Mouse (Mus musculus) spleen, adult 2 months (tissue): ENCODE data around the gene Zfp663. TPM values are rescaled to one million over a fixed set of nuclear protein-coding genes. Genes with fewer than 3 reads are reported as not detected.

Experiments
- DNase-seq, 2 experiments: peaks; one replicate each; pipeline versions ENCODE4 v3.0.0 to v3.0.0-alpha.2; 2012 to 2021; ENCODE audit warnings: low spot score in 2 of 2, low read depth in 1 of 2
- H3K27ac ChIP-seq: fragments of 200-500 bp; 2 replicates; pipeline ENCODE4 v1.5.1; 2012; ENCODE audit warnings: low read length, inconsistent platforms; ENCODE audit not compliant: insufficient read depth
- H3K27me3 ChIP-seq: fragments of 200-500 bp; 2 replicates; pipeline ENCODE4 v1.6.1; 2012; ENCODE audit warnings: mild to moderate bottlenecking, moderate library complexity, low read length, inconsistent platforms; ENCODE audit not compliant: control insufficient read depth, insufficient read depth
- H3K36me3 ChIP-seq: fragments of 200-500 bp; 2 replicates; pipeline ENCODE4 v1.6.1; 2012; ENCODE audit warnings: mild to moderate bottlenecking, low read length, inconsistent platforms; ENCODE audit not compliant: control insufficient read depth, insufficient read depth
- H3K4me1 ChIP-seq: fragments of 200-500 bp; 2 replicates; pipeline ENCODE4 v1.6.1; 2011; ENCODE audit warnings: inconsistent platforms; ENCODE audit not compliant: control insufficient read depth, insufficient read depth, insufficient read length
- H3K4me3 ChIP-seq: fragments of 200-500 bp; 2 replicates; pipeline ENCODE4 v1.5.1; 2011; ENCODE audit warnings: mild to moderate bottlenecking, inconsistent platforms; ENCODE audit not compliant: insufficient read depth, insufficient read length; ENCODE audit errors: extremely low read depth
- CTCF ChIP-seq: fragments of 200-500 bp; IDR thresholded peaks from 2 replicates; pipeline ENCODE4 v1.5.1; 2011; ENCODE audit warnings: mild to moderate bottlenecking, inconsistent platforms; ENCODE audit not compliant: insufficient read depth, insufficient read length, insufficient replicate concordance; ENCODE audit errors: extremely low read depth
- POLR2A ChIP-seq: fragments of 200-500 bp; IDR thresholded peaks from 2 replicates; pipeline ENCODE4 v1.6.1; 2011; ENCODE audit warnings: low read depth, low read length, inconsistent platforms
- WGBS: fragments of 180-500 bp; shearing (Covaris S2); methylation state at CpG from one replicate; pipeline ENCODE4 v1.1.7; 2018; 5-methylcytosine and 5-hydroxymethylcytosine counted together
- polyA plus RNA-seq: library from polyadenylated mRNA; depleted of rRNA; stranded (reverse); fragments of >200 nt; gene quantifications from 2 replicates; pipeline ENCODE4 v1.2.3, GENCODE M21; 2012

Gene Zfp663
- polyA plus RNA-seq, 1 experiment: 0.13 TPM

DNA sequence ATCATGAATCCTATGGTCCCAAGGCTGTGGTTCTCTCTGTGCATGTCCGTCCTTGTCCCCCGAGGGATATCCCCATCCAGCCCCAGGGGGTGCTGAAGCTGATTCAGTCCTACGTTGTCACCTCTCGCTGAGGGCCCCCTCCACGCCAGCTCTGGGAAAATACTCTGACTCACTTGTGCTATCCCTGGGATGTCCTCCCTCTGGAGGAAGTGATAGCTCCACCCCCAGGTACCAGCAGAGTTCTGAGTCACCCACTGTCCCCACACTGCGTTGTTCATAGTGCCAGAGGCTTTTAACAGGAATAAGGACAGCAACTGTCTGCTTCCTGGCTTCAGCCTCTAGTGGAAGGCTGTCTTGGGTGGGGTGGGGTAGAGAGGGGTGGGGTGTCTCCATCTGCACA lies 36.8 kb upstream of the Zfp663 start:
- Histone ChIP-seq H3K4me1 (no peaks in the 10 kb centered on the region; the same call in 1 of the 2 replicates), H3K4me3 (no peak overlapping the region), H3K36me3 (no peaks in the 10 kb centered on the region), H3K27ac (no peak overlapping the region), H3K27me3 (no peaks in the 10 kb centered on the region)
- no peak for DNase-seq
- 23% methylated on average over 6 of the region's 6 CpGs for WGBS
- TF ChIP-seq CTCF (no peak), POLR2A (no peak)

DNA sequence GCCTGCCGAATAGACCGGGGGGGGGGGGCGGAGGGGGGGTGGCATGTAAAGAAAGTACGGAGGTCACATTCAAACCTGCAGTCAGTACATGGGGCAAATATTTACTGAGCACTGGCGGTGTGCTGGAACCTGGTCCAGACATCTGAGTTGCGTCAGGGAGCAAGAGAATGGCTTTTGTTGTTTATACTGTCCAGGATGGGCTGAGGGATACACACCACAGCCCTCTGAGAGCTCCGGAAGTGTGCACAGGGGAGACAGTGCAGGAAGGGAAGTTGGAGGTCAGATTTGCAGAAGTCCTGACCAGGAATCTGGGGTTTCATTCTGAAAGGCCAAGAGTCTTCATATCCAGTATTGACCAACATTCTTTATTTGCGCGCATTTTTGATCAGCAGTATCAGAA lies 36.4 kb upstream of the Zfp663 start:
- WGBS: 21% methylated on average over 9 of the region's 9 CpGs
- Histone ChIP-seq H3K4me1 (no peaks in the 10 kb centered on the region; the same call in 1 of the 2 replicates), H3K27me3 (no peaks in the 10 kb centered on the region), H3K36me3 (no peaks in the 10 kb centered on the region), H3K4me3 (no peak overlapping the region), H3K27ac (no peak overlapping the region)
- no peak for DNase-seq
- TF ChIP-seq CTCF (no peak), POLR2A (no peak)

- no peaks in the 10 kb centered on the region; the same call in none of the 2 replicates for H3K4me1 ChIP-seq
- H3K4me3 ChIP-seq: no peak overlapping the region
- WGBS: 88% methylated on average over 14 of the region's 15 CpGs
- H3K27ac ChIP-seq: no peak overlapping the region
- no peaks in the 10 kb centered on the region for H3K36me3 ChIP-seq
- no peak for TF ChIP-seq POLR2A
- DNase-seq: no peak
- H3K27me3 ChIP-seq: no peaks in the 10 kb centered on the region
These were observed 29.7 kb upstream of the Zfp663 start for GRCm38 (mm10) chr2:165398164-165398785.

GRCm38 (mm10) chr2:165397502-165398163 lies 29.1 kb upstream of the Zfp663 start:
- Histone ChIP-seq H3K27ac (no peak overlapping the region), H3K4me3 (no peak overlapping the region), H3K4me1 (no peaks in the 10 kb centered on the region; the same call in none of the 2 replicates), H3K36me3 (no peaks in the 10 kb centered on the region), H3K27me3 (no peaks in the 10 kb centered on the region)
- 88% methylated on average over 23 of the region's 23 CpGs for WGBS
- no peak for TF ChIP-seq CTCF
- TF ChIP-seq POLR2A: no peak
- no peak for DNase-seq

DNA sequence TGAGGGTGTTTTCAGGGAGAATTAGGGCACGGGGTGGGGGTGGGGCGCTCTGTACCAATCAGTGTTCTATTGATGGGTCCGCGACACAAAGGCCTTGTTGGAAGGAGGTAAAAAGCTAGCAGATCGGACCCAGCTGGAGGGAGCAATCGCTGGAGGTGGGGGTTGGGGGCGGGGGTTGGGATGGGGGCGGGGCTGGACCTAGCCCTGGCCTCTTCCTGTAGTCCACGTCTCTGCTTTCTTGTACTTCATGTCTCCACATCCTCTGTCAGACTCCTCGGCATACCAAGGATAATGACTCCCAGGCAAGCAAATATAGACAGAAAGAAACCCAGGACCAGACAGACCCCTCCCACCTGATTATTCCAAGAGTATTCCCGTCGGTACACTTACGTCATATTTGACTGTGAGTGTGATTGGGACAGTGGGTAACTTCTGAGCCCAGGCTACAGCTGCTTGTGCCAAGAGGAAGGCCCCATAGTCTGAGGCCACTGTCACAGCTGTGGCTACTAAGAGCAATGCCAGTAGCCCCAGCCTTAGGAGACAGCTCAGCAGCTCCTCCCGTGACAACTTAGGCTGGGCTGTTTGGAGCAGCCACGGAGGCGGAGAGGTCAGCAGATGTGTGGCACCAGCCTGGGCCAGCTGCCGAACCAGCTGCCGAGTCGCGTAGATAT lies 28.4 kb upstream of the Zfp663 start:
- 81% methylated on average over 20 of the region's 20 CpGs for WGBS
- no peak for TF ChIP-seq POLR2A
- TF ChIP-seq CTCF: no peak
- Histone ChIP-seq H3K27me3 (no peaks in the 10 kb centered on the region), H3K4me3 (no peak overlapping the region), H3K36me3 (no peaks in the 10 kb centered on the region), H3K27ac (no peak overlapping the region), H3K4me1 (no peaks in the 10 kb centered on the region; the same call in none of the 2 replicates)
- DNase-seq: no peak

DNA sequence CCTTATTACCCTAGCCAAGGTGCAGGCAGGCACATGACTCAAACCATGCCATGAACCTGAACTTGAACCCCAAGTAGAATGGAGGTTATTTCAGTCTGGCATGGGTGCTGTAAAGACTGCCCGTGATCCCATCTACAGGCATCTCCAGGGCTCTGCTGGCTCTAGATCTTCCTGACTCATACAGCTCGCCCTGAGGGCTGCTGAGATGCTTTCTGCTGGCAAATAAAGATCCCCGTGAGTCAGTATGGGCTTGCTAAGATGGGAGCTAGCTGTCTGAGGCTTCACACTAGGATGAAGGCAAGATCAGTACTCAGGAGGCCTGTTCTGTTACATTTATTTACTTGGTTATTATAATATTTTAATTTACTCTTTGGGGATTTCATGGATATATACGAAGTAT lies 23.6 kb upstream of the Zfp663 start:
- TF ChIP-seq POLR2A: no peak
- TF ChIP-seq CTCF: no peak
- Histone ChIP-seq H3K4me3 (no peak overlapping the region), H3K4me1 (no peaks in the 10 kb centered on the region; the same call in 1 of the 2 replicates), H3K27ac (no peak overlapping the region), H3K27me3 (no peaks in the 10 kb centered on the region), H3K36me3 (no peaks in the 10 kb centered on the region)
- WGBS: 90% methylated on average over 4 of the region's 4 CpGs
- no peak for DNase-seq

DNA sequence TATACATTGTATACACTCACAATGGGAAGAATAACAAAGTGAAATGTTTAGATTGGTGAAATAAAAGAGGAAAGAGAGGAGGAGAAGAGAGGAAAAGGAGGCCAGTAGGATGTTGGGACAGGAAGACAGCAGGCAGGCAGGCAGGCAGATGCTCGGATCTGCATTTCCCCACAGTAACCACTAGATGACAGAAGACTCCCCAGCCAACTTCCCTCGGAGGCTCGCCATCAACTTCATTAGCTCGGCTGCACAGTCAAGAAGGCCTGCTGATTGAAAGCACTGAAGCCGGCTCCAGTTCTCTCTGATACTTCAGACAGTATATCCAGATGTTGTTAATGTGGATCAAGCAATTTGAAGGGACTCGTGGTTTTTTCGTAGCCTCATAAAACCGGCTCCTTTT lies 23.0 kb upstream of the Zfp663 start:
- no peak overlapping the region for H3K4me3 ChIP-seq
- no peak for TF ChIP-seq POLR2A
- peak; percentile 46; the same call in 1 of the 2 replicates for TF ChIP-seq CTCF
- H3K4me1 ChIP-seq: no peaks in the 10 kb centered on the region; the same call in 1 of the 2 replicates
- no peak overlapping the region for H3K27ac ChIP-seq
- WGBS: 23% methylated on average over 8 of the region's 8 CpGs
- no peak for DNase-seq
- H3K27me3 ChIP-seq: no peaks in the 10 kb centered on the region
- H3K36me3 ChIP-seq: no peaks in the 10 kb centered on the region
